Mouse (Mus musculus): ENCODE measurements around the gene Tmem50a.
A peak's percentile ranks its signal among the peaks of the same experiment; 100 is the strongest.
"Not testable (repeated sequence)": the region's sequence is repeated elsewhere in the genome, so short reads cannot be mapped to it uniquely, and the experiment has no call there.

Tmem50a gene

GRCm38 (mm10) chr4:134923258-134924018 lies 8.6 kb upstream of the Tmem50a start, which contains the start of gene Rsrp1:
TSS of gene Rsrp1 (plus strand) at chr4:134923592.
- DNase-seq (ENCODE audit: low read depth, low spot score), result peak; percentile 97

- DNase-seq (ENCODE audit: low read depth, low spot score), result no peak
Observed at GRCm38 (mm10) chr4:134922925-134923244, 8.1 kb upstream of the Tmem50a start.

DNA sequence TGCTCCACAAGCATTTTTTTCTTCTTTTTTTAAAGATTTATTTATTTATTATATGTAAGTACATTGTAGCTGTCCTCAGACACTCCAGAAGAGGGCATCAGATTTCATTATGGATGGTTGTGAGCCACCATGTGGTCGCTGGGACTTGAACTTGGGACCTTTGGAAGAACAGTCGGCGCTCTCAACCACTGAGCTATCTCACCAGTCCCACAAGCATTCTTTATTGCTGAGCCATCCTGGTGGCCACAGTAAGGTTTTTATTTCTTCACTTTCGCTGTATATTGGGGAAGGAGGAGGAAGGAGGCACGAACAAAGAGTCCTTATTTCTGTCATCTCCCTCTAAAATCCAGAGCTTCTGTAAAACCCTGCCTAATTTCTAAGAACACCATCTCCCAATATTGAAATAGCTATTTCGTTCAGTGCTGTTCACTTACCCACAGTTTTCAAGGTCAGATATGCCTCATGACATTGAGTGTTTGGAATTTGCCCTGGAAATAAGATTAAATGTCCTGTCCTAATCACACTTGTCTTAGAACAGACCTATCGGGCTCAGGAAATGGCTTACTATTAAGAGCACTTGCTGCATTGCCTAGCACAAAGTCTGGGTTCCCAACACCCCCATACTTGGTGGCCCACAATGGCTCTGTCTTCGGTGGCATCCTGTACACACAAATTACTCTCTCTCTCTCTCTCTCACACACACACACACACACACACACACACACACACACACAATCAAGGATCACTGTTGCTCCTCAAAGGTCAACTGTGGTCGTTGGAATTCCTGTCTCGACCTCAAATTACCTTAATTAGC lies 7.5 kb upstream of the Tmem50a start:
- DNase-seq (ENCODE audit: low read depth, low spot score), result no peak

DNA sequence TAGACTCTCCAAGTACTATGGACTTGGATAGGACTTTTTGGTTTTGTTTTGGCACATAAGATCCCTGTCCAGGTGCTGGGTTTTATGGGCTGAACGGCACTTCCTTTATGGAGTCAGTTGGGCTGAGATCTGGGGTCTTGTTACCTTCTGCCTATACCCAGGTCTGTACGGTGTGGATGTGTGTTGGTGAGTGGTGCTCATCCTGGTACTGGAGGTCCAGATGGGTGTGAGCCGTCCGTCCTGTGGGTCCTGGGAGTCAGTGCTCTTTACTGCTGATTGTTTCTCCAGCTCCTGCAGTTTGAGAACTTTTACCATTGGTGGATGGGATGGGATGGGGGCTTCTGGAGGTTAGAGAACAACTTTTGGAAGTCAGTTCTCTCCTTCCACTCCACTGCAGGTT lies 6.9 kb upstream of the Tmem50a start:
- no peak for DNase-seq (ENCODE audit: low read depth, low spot score)

- no peak for DNase-seq (ENCODE audit: low read depth, low spot score)
Observed at GRCm38 (mm10) chr4:134920631-134921030, 5.8 kb upstream of the Tmem50a start.

DNA sequence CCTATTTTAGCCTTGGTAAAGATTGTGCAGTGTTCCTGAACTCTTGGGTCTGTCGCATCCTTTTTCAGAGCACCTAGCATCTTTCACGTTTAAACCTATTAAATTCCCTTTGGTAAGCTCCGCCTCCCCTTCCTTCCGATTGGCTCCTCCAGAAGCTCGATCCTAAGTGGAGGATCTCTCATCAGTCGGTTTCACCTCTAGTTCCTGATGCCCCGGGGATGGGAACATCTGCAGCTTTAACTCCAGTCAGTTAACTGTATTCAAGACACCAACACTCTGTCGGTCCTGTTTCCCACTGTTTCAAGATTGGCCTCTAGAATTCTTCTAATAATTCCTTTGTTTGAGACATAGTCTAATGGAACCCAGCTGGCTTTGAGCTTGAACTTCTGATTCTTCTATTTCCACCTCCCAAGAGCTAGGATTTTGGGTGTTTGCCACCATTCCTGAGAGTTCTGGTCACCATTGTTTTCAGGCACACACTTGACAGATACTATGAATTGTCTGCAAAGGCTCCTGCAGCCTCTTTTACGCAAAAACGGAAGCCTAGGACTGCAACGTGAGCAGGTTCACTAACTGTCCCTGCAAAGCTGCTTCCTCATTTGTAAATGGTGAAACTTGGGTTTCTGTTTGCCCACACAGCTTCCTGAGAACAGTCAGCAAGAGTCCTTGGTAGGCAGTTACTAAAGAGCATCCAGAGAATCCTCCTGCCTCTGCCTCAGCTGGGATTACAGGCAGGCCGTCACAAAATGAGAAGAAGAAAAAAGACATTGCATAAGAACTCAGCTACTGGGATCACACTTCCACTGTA lies 5.1 kb upstream of the Tmem50a start:
- DNase-seq (ENCODE audit: low read depth, low spot score), result no peak

DNA sequence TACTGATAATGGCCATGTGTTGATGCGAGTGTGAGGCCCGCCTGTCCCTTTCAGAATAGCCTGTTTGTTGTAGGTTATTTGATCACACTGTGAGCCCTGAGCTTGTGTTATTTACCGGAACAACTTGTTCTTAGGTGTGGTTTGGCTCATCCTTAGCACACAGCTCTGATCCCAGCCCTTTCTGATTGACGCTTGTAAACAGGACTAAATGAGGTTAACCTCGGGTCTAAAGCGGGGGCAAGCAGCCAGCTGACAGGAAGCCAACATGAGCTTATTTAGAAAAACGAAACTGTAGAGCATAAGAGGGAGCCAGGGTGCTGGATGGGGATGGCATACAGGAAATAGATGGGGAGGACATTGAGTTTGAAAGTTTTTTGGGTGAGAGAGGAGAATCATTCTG lies 3.6 kb upstream of the Tmem50a start:
- no peak for DNase-seq (ENCODE audit: low read depth, low spot score)

DNA sequence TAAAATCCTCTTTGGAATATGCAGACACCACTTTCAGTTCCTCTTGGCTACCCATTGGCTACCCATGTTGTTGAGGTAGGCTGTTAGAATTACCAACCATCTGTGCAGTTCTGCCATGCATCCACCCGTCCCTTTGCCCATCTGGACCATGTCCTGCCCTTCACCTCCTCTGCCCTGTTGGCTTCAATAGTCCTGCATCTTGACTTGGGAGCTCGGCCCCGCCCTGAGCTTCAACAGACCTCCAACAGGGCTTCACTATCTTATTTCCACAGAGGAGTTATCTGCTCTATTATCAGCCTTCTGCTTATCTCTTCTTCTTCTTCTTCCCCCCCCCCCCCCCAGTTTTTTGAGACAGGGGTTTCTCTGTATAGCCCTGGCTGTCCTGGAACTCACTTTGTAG lies 2.4 kb upstream of the Tmem50a start:
- DNase-seq (ENCODE audit: low read depth, low spot score), result no peak

- no peak for DNase-seq (ENCODE audit: low read depth, low spot score)
Observed at GRCm38 (mm10) chr4:134915223-134916050, 613 bp upstream of the Tmem50a start.

GRCm38 (mm10) chr4:134914122-134914863 lies 531 bp downstream of the Tmem50a start:
- no peak for DNase-seq (ENCODE audit: low read depth, low spot score)

GRCm38 (mm10) chr4:134913413-134913812 lies 1.4 kb downstream of the Tmem50a start:
- DNase-seq (ENCODE audit: low read depth, low spot score), result no peak

DNA sequence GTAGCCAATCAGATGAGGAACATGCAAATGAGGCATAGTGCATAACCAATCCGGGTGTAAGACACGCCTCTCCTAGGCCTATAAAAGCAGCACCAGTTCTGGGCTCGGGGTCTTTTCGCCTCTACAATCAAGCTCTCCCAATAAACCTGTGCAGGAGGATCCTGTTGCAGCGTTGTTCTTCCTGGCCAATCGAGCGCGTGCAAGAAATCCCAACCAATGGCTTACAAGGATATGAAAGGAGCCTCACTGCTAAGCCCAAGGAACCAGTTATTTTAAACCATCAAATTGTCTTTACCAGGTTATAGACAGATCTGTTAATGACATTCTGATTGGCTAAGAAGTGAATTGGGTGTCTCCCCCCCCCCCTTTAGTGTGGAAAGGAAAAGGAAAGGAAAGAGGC lies 3.4 kb downstream of the Tmem50a start:
- DNase-seq (ENCODE audit: low read depth, low spot score), result not testable (repeated sequence)

- no peak for DNase-seq (ENCODE audit: low read depth, low spot score)
Observed at GRCm38 (mm10) chr4:134903046-134903445, 11.8 kb downstream of the Tmem50a start.

- DNase-seq (ENCODE audit: low read depth, low spot score), result no peak
Observed at GRCm38 (mm10) chr4:134901126-134901525, 13.7 kb downstream of the Tmem50a start.

- DNase-seq (ENCODE audit: low read depth, low spot score), result no peak
Observed at GRCm38 (mm10) chr4:134897256-134897655, 17.6 kb downstream of the Tmem50a start.

- DNase-seq (ENCODE audit: low read depth, low spot score), result no peak
Observed at GRCm38 (mm10) chr4:134892096-134892495, 22.7 kb downstream of the Tmem50a start.

- no peak for DNase-seq (ENCODE audit: low read depth, low spot score)
Observed at GRCm38 (mm10) chr4:134884364-134884763, 30.5 kb downstream of the Tmem50a start.

- no peak for DNase-seq (ENCODE audit: low read depth, low spot score)
Observed at GRCm38 (mm10) chr4:134883808-134884207, 31.0 kb downstream of the Tmem50a start.

GRCm38 (mm10) chr4:134883266-134883665 lies 31.6 kb downstream of the Tmem50a start:
- no peak for DNase-seq (ENCODE audit: low read depth, low spot score)

GRCm38 (mm10) chr4:134880041-134880440 lies 34.8 kb downstream of the Tmem50a start:
- no peak for DNase-seq (ENCODE audit: low read depth, low spot score)
